Mouse (Mus musculus) ES-Bruce4 (cell line): ENCODE data around the gene Ctsk. TPM values are rescaled to one million over a fixed set of nuclear protein-coding genes. Genes with fewer than 3 reads are reported as not detected.
A peak's percentile ranks its signal among the peaks of the same experiment; 100 is the strongest.

Experiments
- H3K27ac ChIP-seq: 2 replicates; pipeline ENCODE4 v1.5.1; 2012; ENCODE audit warnings: low read length, inconsistent platforms; ENCODE audit not compliant: insufficient read depth
- H3K27me3 ChIP-seq: 2 replicates; pipeline ENCODE4 v1.6.1; 2012; ENCODE audit warnings: mild to moderate bottlenecking, low read length, inconsistent platforms; ENCODE audit not compliant: control insufficient read depth, poor library complexity, insufficient read depth, severe bottlenecking
- H3K36me3 ChIP-seq: 2 replicates; pipeline ENCODE4 v1.6.1; 2012; ENCODE audit warnings: inconsistent platforms, mild to moderate bottlenecking, low read length, moderate library complexity; ENCODE audit not compliant: control insufficient read depth, poor library complexity, insufficient read depth, severe bottlenecking
- H3K4me1 ChIP-seq: one replicate; pipeline ENCODE4 v1.8.1; 2011; ENCODE audit warnings: low read length; ENCODE audit not compliant: control insufficient read depth, insufficient read depth
- H3K4me3 ChIP-seq: 2 replicates; pipeline ENCODE4 v1.5.1; 2011; ENCODE audit warnings: low read depth, mild to moderate bottlenecking, low read length
- H3K9ac ChIP-seq: 2 replicates; pipeline ENCODE4 v1.6.1; 2012; ENCODE audit warnings: low read depth, mild to moderate bottlenecking, inconsistent platforms; ENCODE audit not compliant: poor library complexity, severe bottlenecking
- H3K9me3 ChIP-seq: replicated peaks from 2 replicates; pipeline ENCODE4 v1.6.1; 2012; ENCODE audit warnings: mild to moderate bottlenecking, low read length, inconsistent platforms; ENCODE audit not compliant: control insufficient read depth, poor library complexity, insufficient read depth, severe bottlenecking
- CTCF ChIP-seq: IDR thresholded peaks from one replicate; pipeline ENCODE4 v1.8.1; 2011; ENCODE audit warnings: low read depth, low read length
- EP300 ChIP-seq: IDR thresholded peaks from 2 replicates; pipeline ENCODE4 v1.6.1; 2011; ENCODE audit warnings: low read depth, low read length; ENCODE audit not compliant: insufficient read depth
- POLR2A ChIP-seq: IDR thresholded peaks from one replicate; pipeline ENCODE4 v1.8.1; 2011; ENCODE audit warnings: low read length; ENCODE audit not compliant: insufficient read depth
- polyA plus RNA-seq: library from polyadenylated mRNA; stranded (reverse); fragments of >200 nt; gene quantifications from 2 replicates; pipeline ENCODE4 v1.2.4, GENCODE M21; 2011; ENCODE audit warnings: low read depth; ENCODE audit not compliant: missing spikeins, insufficient read depth, insufficient read length

The Ctsk gene
- polyA plus RNA-seq, 1 experiment = not detected

GRCm38 (mm10) chr3:95519315-95519714 is 20.3 kb downstream of the Ctsk start:
- H3K27me3 ChIP-seq = no peaks in the 10 kb centered on the region
- no peak overlapping the region for H3K27ac ChIP-seq
- peaks cover 8% of the 10 kb centered on the region for H3K4me1 ChIP-seq
- no peak overlapping the region for H3K4me3 ChIP-seq
- no peaks in the 10 kb centered on the region for H3K9me3 ChIP-seq
- no peak for TF ChIP-seq EP300
- no peak for TF ChIP-seq CTCF
- TF ChIP-seq POLR2A = no peak
- no peaks in the 10 kb centered on the region for H3K36me3 ChIP-seq
- H3K9ac ChIP-seq = no peak overlapping the region

GRCm38 (mm10) chr3:95520100-95520499 is 21.0 kb downstream of the Ctsk start:
- Histone ChIP-seq H3K4me1 (peaks cover 7% of the 10 kb centered on the region), H3K9ac (no peak overlapping the region), H3K9me3 (no peaks in the 10 kb centered on the region), H3K36me3 (no peaks in the 10 kb centered on the region), H3K4me3 (no peak overlapping the region), H3K27ac (peak overlapping the region; percentile 61), H3K27me3 (no peaks in the 10 kb centered on the region)
- no peak for TF ChIP-seq CTCF
- TF ChIP-seq POLR2A = no peak
- TF ChIP-seq EP300 = no peak

- Histone ChIP-seq H3K36me3 (no peaks in the 10 kb centered on the region), H3K27me3 (no peaks in the 10 kb centered on the region), H3K4me3 (no peak overlapping the region), H3K27ac (peak overlapping the region; percentile 29), H3K9me3 (no peaks in the 10 kb centered on the region), H3K4me1 (peaks cover 7% of the 10 kb centered on the region), H3K9ac (no peak overlapping the region)
- no peak for TF ChIP-seq POLR2A
- TF ChIP-seq EP300 = no peak
- no peak for TF ChIP-seq CTCF
These were observed 22.1 kb downstream of the Ctsk start for GRCm38 (mm10) chr3:95521168-95521567.

- Histone ChIP-seq H3K9me3 (no peaks in the 10 kb centered on the region), H3K4me1 (peaks cover 6% of the 10 kb centered on the region), H3K27me3 (no peaks in the 10 kb centered on the region), H3K36me3 (no peaks in the 10 kb centered on the region), H3K4me3 (no peak overlapping the region), H3K27ac (no peak overlapping the region), H3K9ac (no peak overlapping the region)
- TF ChIP-seq POLR2A (no peak), CTCF (no peak), EP300 (no peak)
These were observed 24.6 kb downstream of the Ctsk start for GRCm38 (mm10) chr3:95523662-95524061.

GRCm38 (mm10) chr3:95524673-95525072 is 25.6 kb downstream of the Ctsk start:
- Histone ChIP-seq H3K9ac (no peak overlapping the region), H3K4me1 (peaks cover 6% of the 10 kb centered on the region)

GRCm38 (mm10) chr3:95526111-95526510 is 27.1 kb downstream of the Ctsk start:
- Histone ChIP-seq H3K27me3 (no peaks in the 10 kb centered on the region), H3K36me3 (no peaks in the 10 kb centered on the region), H3K4me3 (no peak overlapping the region), H3K4me1 (peaks cover 4% of the 10 kb centered on the region), H3K9me3 (no peaks in the 10 kb centered on the region), H3K27ac (no peak overlapping the region), H3K9ac (no peak overlapping the region)
- TF ChIP-seq POLR2A (no peak), EP300 (no peak), CTCF (no peak)

More at GRCm38 (mm10) chr3:95524673-95525072, 25.6 kb downstream of the Ctsk start:
- no peak overlapping the region for H3K27ac ChIP-seq
- H3K9me3 ChIP-seq = no peaks in the 10 kb centered on the region
- TF ChIP-seq POLR2A (no peak), EP300 (no peak), CTCF (no peak)
- H3K4me3 ChIP-seq = no peak overlapping the region
- no peaks in the 10 kb centered on the region for H3K36me3 ChIP-seq
- H3K27me3 ChIP-seq = no peaks in the 10 kb centered on the region
